Mouse (Mus musculus) 3T3-L1 (cell line): ENCODE data around the gene Nav2.
A peak's percentile ranks its signal among the peaks of the same experiment; 100 is the strongest.

Experiments used
- DNase-seq: peaks from one replicate; pipeline ENCODE4 v3.0.0-alpha.2; 2015; ENCODE audit warnings: low read depth, low spot score

The Nav2 gene

DNA sequence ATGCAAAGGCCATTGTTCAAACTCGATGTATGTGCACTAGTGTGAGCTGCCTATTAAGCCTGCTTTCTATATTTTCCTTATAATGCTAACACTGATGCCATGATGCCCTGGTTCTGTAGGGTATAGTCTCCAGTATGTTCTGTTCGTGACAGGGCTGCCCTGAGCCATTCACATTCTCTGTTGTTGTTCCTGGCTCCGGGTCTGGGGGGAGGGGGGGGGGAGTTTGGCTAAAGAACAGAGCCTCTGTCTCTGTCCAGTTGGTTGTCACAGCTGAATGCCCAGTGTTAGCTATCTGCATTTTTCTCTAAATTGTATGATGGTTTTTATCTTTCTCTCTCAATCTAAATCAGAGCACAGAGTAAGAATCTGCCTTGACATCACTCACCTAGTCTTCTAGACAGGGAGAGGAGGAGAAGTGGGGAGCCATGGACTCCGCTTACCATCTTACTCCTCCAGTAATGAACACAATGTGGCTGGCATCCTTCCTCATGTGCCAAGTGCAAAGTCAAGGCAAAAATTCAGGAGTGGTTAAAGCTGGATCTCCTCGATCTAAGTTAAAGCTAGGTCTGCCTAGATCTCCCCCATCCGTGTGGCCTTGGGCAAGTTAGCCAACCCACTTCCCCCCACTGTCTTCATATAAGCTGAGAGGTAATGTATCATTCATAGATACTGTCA is 605.4 kb downstream of the Nav2 start:
- no peak for DNase-seq

DNA sequence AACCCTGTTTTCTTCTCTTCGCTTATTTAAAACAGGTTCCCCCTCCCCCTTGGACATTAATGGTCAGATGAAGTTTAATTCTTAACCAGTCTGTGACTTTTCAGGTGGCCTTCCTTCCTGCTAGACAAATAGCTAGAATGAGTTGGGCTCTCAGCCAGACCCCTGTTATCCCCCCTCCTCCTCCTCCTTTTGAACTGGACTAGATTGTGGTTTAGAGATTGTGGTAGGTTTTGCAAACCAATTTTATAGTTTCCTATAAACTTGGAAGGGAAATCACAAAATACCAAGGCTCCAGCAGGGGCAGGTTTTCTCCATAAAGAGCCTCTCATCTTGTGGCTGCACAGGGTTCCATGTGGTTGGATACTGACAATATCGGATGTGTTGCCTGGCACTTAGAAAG is 606.5 kb downstream of the Nav2 start:
- no peak for DNase-seq

DNA sequence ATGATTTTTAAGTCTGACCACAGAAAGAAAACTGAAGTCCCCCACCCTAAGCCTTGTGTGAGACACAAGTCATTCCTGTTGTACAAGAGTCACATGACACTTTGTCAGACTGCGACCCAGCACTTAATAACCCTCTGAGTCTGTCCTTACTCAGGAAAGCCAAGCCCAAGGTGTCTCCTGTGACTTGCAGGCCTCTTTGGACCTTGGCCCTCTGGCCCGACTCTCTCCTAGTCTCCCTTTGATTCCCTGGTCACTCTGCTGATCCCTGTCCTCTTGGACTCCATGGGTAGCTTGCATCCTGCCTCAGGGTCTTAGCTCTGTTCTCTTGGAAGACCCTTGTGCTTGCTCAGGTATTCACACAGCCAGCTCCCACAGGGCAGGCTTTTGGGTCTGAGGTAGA is 612.0 kb downstream of the Nav2 start:
- DNase-seq: no peak

DNA sequence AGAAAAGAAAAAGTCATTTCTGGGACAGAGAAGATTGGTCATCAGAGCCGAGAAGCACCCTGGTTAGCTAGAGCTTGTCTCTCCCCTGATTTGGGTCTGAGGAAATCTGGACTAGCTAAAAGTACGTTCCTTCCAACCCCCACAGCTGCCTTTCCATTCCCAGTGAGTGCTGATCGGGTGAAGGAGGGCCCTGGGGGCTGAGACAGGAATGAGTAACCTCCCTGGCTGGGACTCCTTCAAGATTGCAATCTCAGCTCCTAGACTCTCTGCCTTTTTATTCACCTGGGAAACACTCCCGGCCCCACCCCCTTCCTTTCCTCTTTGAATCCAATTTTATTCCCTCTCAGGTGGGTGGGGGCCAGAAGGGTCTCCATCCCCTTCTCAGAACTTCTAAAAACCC is 612.8 kb downstream of the Nav2 start:
- DNase-seq: peak; percentile 39

DNA sequence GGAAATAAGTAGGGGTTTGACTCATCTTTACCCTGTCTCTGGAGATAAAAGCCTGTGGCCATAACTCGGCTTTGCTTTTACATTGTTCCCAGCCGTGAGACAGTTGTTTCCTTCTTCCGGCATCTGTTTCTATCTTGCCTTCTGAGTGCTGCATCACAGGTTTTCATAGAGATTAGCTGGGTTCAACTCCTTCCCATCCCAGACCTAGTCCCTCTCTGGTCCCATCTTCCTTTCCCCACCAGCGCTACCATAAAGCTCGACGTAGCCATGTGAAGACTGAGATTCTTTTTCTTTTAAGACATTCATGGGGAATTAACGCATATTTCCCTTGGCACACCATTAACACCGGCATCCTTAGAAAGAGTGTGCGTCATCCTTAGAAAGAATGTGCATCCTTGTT is 613.5 kb downstream of the Nav2 start:
- no peak for DNase-seq

DNA sequence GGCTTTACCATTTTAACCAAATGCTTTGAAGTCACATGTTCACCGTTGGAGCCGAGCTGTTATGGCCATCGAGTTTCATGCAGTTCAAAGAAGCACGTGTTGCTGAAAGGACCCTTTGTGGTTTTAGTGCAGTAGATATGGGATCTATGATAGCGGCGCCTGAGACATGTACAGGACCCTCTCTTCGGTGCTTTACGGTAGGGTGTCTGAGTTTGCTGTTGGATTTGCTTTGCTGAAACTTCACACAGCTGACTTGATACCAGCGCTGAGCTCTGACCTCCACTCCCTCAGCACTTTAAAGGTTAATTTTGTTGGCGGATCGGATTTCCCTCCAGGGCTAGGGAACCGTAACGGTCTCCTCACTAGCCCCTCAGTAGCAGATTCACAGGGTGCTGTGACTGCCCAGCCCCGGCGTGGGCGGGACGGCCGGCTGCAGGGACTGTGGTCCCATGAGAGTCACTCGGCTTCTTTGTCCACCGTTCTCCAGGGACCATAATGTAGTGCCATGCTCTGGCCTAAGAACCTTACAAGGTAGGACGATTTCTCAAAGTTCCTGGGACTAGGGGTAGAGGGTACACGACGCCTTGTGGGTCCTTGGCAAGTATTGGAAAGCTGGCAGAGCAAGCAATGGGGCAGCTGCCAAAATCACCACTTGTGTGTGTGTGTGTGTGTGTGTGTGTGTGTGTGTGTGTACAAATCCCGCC is 614.0 kb downstream of the Nav2 start:
- no peak for DNase-seq

DNA sequence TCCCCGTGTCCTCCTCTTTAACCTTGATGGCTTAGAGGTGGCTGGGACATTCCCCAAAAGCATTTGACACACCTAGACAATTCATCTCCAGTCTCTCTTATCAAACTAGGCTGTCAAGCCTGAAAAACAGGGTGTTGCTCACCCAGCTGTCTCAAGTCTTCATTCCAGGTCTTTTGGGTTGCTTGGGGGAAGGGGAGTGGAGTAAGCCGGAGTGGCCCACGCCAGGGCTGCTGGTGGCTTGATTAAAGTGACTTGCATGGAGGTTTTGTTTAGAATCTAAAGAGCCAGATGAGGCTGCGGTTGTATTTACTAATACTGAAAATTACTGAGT is 614.6 kb downstream of the Nav2 start:
- DNase-seq: no peak

DNA sequence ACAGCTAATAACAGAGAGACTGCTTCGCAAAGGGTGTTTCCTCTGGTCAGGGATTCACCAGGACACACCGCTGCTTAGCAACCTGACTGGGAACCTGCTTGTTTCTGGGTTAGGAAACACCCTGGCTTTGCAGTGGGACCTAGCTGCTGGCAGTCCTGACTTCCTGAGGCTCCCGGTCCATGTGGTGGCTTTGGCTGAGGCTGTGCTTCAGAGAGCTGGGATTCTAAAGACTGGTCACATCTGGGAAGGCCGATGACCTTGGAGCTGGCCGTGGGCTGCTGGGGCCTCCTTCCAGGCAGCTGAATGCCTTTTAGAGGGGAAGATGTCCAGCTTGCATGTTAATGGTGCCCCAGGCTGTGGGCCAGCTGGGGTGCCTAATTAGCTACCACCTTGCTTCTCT is 615.2 kb downstream of the Nav2 start:
- DNase-seq: no peak

DNA sequence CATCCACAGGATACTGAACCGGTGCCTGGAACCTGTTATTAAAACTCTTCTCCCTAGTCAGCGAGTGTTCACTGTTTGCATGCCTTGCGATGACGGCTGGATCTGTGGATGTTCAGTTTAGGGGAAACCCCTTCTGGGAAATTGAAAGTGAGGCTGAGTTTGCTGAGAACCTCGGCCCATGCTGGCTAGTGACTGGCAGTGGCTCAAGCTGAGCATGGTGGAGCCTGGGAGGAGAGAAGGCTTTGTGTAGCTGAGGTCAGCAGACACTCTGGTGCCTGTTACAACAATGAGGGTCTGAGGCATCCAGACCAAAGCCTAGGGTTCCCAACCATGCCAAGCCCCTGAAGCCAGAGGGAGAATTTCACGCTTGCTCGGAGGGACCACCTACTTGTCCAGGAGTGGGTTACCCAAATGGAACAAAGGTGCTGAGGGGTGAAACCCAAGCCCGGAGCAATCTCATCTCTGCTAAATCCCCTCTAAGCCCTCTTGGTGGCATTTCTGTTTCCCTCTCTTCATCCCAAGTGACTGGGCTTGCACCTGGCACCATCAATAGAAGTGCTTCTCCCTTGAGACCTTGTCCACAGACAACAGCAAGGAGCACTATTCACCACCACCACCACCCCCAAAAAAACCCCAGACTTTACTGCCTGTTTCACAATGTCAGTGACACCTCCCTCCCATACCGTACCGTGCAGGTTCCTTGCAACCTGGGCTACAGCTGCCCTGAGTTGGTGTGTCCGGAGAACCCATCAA is 617.0 kb downstream of the Nav2 start:
- no peak for DNase-seq

DNA sequence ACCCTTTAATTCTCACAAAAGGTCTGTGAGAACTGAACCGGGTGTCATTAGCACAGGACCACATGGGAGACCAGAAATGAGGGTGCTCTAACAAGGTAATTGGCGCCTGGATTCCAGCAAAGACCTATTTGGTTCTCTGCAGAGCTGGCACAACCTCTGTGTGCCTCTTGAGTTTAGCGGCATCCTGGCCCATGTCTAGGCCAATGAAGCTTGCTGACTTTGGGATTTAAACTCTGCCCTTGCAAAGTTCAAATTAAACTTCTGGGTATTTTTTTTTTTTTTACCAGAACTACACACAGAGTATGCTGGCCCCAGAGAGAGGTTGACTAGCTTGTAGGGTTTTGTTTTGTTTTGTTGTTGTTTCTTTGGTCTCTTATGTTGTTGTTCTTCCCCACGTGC is 617.6 kb downstream of the Nav2 start:
- no peak for DNase-seq

DNA sequence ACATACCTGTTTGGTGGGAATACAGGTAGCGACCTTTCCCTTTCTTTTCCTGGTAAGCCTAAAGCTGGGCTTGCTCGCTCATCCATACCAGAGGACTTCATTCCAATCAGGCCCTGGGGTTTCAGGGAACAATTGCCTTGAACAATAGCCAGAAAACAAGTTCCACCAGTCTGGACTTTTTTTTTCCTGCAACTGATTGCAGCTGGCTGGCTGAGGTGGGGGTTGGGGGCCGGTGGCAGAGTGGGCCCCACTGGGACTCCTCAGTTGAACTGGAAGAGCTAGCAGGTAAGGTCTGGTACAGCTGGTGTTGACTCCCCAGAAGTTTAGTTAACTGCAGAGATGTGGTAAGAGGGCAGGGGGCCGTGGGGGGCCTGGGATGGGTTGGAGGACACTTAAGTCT is 619.0 kb downstream of the Nav2 start:
- DNase-seq: no peak

DNA sequence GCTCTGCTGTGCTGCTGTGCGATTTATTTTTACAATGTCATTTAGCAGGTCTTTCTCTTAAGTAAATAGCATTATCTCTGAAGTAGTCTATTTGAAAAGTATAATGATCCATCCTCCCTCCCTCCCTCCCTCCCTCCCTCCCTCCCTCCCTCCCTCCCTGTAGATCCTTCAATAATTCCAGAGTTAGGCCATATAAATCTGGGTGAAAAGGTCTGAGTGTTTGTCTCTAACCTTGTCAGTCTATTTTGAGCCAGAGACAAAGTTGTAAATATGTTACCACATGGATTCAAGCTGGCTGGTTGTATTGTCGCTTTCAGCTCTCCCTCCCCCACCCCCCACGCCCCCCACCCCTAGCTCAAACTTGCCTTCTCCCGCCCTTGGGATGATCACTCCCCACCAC is 619.4 kb downstream of the Nav2 start:
- no peak for DNase-seq

DNA sequence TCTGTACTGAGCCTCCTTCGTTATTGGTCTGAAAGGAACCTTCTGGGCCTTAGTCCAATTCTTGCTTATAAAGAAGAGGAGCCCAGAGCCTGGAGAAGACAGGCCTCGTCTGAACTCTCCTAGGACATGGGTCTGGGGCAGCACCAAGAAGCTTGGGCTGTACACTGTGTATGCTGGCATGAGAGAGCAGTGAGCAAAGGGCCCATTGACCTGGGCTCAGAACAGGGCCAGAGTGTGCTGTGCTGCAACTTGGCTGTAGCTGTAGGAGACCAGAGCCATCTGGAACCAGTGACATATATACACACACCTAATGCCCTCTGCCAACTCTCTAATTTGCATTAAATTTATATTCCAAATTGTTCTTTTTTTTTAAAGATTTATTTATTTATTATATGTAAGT is 621.0 kb downstream of the Nav2 start:
- no peak for DNase-seq

DNA sequence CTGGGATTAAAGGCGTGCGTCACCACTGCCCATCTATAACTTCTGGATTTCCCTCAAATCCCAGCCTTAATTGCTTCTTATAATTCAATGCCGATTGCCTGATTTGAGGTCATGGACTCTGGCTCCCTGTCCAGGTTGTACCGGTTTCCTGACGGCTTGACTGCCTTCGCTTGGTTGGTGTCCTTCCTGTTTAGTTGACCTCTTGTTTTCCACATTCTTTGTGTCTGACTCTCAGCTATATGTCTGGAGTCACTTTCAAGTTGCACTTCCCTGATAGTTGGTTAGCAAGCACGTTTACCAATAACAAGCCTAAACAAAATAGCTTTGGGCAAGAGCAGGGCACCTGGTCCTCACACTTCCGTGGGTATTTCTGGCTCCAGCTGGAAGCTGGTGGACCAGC is 625.1 kb downstream of the Nav2 start:
- DNase-seq: no peak

DNA sequence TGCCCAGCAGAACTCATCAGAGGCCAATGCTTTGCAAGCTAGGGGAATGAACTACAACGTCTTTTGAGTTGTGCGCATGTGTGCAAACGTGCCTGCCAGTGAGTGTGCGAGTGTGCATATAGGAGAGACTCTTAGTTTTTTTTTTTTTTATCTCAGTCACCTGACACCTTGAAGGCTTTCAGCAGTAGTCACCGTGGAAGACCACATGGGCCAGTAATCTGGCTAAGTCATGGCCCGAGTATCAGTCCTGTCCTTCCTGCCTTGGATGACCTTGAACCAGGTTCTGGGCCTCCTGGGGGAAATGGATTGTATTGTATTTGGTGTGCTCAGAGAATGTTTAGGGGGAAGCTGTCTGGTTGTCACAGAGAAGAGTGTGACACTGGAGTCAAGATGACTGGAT is 625.7 kb downstream of the Nav2 start:
- DNase-seq: no peak

DNA sequence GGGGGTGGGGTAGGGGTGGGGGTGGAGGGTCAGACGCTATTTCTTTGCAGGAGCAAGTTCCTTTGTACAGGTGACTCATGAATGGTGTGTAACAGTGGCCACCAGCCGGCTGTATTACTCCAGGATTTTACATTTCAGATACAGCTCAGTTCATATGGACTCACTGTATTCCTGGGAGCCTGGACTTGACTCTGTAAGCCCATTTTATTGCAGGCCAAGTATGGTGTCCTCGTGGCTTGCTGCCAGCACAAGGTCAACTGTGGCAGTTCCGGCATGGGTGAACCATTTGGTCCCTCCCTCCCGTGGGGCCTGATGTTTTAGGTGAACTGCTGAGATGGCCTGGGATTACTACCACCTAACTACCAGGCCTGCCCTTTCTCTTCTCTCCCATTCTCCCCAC is 629.8 kb downstream of the Nav2 start:
- DNase-seq: no peak

DNA sequence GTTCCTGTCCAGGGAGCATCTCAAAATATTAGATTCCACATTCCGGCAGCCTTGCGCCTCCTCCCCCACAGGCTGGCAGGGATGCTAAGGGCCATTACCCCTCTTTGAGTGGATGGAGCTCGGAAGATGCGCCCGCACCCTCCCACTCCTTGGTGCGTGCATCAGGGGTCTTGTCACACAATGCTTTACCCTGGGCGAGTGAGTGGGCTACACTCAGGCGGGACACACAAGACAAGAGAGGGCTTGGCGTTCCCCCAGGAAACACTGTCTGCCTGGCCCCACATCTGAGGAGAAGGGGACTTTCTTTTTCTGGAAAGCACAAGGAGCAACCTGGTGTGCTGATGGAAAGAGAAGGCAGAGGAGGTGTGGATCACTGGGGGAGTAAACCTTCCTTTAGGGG is 631.7 kb downstream of the Nav2 start:
- DNase-seq: no peak

DNA sequence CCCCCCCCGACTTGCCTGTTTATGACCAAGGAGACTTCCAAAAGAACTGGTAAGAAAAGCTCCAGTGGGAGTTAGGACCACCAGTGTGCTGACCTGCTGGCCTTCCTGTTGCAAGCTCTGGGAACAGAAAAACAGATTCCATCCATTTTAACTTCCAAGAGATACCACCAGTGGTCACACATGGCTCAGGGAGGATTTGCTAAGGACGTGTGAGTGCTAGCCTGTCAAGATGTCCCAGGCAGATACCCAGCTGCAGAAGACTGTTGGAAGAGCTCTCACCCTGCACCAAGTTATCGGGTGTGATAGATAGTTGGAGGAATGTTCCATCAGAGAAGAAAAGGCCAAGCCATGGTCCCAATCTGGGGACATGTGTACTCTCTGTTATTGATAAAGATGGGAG is 633.6 kb downstream of the Nav2 start:
- DNase-seq: no peak

DNA sequence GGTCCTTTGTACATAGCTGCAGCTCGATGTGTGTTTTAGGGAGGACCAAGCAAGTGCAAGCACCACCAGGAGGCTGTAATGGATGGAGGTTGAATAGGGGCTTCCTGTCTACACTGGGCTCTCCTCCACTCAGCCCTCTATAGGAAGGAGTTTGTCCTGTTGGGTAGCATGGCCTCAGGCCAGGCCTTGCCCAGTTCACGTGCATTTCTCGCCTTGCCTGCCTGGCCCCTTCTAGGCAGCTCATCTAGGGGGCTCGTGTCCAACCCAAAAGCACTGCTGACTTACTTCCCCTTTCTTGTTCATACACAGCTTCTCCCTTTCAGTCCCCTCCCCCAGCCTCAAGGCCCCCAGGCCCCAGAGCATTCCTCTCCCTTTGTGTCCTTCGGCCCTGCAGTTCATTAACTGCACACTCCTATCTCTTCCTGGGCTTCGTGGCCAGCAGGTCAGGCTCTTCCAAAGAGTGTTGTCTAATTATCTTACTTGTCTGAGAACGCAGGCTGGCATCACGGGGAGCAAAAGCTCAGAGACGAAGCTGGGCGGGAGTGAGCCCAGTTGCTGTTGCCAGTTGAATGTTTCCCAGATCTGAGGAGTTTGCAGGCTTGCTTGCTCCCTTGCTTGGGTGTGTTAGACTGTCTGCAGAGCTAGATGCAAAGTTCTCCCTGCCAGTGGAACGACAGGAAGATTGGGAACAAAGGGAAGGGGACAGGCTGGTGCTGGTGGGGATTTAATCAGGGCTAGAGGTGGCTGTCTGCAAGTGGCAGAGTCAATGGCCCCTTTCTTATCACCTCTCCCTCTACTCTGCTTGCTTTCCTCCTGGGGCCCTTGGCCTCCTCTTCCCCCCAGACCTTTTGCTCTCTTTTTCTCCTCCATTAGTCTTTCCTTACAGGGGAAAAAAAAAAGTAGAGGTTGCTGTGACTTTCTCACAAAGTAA is 636.5 kb downstream of the Nav2 start:
- DNase-seq: no peak

DNA sequence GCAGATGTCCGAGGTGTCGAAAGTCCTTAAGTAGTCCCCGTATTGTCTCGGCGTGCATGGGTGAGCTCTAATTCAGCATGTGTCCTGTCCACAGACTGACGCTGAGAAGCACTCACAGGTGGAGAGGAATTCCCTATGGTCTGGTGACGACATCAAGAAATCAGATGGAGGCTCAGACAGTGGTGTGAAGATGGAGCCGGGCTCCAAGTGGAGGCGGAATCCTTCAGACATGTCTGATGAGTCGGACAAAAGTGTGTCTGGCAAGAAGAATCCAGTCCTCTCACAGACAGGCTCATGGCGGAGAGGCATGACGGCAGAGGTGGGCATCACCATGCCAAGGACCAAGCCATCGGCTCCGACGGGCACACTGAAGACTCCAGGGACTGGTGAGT is 637.2 kb downstream of the Nav2 start:
- no peak for DNase-seq

DNA sequence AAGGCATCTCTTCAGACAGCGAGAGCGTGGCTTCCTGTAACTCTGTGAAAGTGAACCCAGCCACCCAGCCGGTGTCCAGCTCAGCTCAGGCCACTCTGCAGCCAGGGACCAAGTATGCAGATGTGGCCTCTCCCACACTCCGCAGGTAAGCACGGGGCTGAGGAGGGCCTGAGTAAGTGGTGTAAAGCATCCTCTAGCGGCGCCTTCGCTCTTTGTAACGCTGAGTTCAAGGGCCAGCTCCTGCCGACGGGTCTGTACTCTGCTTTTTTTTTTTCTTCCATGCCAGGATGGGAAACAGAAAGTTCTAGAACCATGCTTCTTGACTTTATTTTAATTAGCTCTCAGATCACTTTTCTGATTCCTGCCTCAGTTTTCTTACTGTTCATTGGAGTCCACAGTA is 639.9 kb downstream of the Nav2 start:
- DNase-seq: no peak
